Mouse (Mus musculus) stomach, postnatal 0 days (tissue): ENCODE measurements at regions not wholly inside any gene's neighbourhood (a gene's known extent, or its start where the extent isn't known, plus 50 kb on each side); places are given as distances from the start of the nearest gene placed in this dataset.

ENCODE experiments used
- CTCF ChIP-seq: IDR thresholded peaks from 2 replicates; pipeline ENCODE4 v1.5.1; 2016; ENCODE audit warnings: antibody characterized with exemption, low read depth, mild to moderate bottlenecking, moderate library complexity
- EP300 ChIP-seq: optimal IDR thresholded peaks from 2 replicates; pipeline ENCODE3; 2016; ENCODE audit warnings: antibody characterized with exemption

DNA sequence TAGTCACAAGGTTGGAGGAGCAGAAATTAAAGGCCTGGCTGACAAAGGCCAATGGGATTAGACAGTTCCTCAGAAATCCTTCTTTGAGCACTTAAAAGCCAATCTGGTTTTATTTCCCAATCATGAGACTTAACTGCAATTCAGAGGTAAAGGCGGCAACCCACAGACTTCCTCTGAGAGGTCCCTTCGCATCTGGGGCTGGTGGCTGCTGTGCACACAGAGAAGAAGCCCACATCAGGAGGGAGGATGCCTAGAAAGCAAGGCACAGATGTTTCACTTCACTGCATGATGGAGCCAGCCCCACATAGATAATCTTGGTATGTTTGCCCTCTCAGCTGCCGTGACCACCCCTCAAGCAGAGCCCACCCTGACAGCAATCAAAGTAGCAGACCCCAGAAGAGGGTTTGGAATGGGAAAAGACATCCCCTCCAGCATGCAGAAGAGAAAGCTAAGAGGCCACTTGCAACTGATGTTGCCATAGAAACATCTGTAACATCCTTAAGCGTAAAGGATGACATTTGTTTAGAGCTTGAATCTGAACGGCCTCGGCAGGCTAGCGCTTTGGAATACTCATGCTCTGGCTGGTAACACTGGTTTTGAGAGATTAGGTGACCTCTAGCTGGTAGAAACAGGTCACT, 88.3 kb downstream of the Gm10260 start:
- TF ChIP-seq CTCF (no peak), EP300 (no peak)
